Mouse (Mus musculus): ENCODE data around the gene Nbr1. TPM values are rescaled to one million over a fixed set of nuclear protein-coding genes. Genes with fewer than 3 reads are reported as not detected.
"Not testable (repeated sequence)": the region's sequence is repeated elsewhere in the genome, so short reads cannot be mapped to it uniquely, and the experiment has no call there.

Nbr1 gene
- polyA plus RNA-seq, 1 experiment from 2014 or later, result 63.9 TPM

DNA sequence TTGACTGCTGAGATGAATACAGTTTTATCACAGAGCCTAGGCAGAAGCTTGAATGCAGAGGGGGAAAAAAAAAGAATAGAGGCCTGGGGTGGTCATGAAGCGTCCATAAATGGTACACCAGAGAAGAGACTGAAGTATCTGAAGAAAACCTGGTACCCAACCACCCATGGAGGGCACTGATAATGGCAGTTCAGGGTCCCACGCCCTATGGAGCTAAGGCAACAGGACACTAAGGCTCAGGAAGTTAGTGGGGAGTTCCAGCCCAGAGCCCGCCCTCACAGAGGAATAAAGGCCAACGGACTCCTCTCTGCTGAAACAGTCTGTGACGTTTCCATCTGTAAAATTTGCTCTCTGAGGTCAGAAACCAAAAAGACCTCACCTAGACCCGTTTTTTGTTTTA lies 63.4 kb downstream of the Nbr1 start:
- no peak overlapping the region for H3K4me2 ChIP-seq (replicated peaks; ENCODE audit: low read depth, low read length)
- no peak for ATAC-seq (ENCODE audit: low FRiP score, low TSS enrichment)
- no peak overlapping the region for H3K4me3 ChIP-seq (ENCODE audit: low read length)
- 0 out of 2 replicates have a peak, but pooled peaks cover 13% of the 10 kb centered on the region for H3K4me1 ChIP-seq (ENCODE audit: control insufficient read depth, insufficient read depth, low read length)
- no peak overlapping the region for H3K9ac ChIP-seq (ENCODE audit: low read depth, low read length)
- H3K36me3 ChIP-seq (ENCODE audit: control insufficient read depth, insufficient read depth, low read length), result no peaks in the 10 kb centered on the region
- no peaks in the 10 kb centered on the region for H3K27me3 ChIP-seq (ENCODE audit: control insufficient read depth, insufficient read depth, low read length)
- H3K27ac ChIP-seq (ENCODE audit: low read depth, low read length), result no peak overlapping the region
- 79% methylated on average over 6 of the region's 6 CpGs for WGBS
- H3K9me3 ChIP-seq (ENCODE audit: control insufficient read depth, low read length), result no peaks in the 10 kb centered on the region

DNA sequence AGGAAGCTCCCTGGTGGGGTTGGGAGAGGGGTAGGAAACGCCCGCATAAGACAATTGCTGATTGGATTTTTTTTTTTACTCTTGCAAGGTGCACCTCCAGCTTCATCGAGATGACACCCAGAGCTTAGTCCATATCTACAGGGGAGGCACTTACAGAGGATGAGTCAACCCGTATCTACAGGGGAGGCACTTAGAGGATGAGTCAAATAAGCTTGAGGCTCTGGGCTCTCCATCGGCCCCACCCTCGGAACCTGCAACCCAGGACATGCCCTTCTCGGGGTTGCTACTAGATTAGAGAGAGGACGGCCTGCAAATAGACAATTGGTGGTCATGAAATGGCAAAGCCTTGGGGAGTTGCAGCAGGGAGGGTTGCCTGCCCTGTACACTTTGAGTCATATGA lies 64.2 kb downstream of the Nbr1 start:
- Histone ChIP-seq H3K4me1 (ENCODE audit: control insufficient read depth, insufficient read depth, low read length) (0 out of 2 replicates have a peak, but pooled peaks cover 13% of the 10 kb centered on the region), H3K36me3 (ENCODE audit: control insufficient read depth, insufficient read depth, low read length) (no peaks in the 10 kb centered on the region), H3K4me2 (replicated peaks; ENCODE audit: low read depth, low read length) (no peak overlapping the region), H3K4me3 (ENCODE audit: low read length) (no peak overlapping the region), H3K27me3 (ENCODE audit: control insufficient read depth, insufficient read depth, low read length) (no peaks in the 10 kb centered on the region), H3K9me3 (ENCODE audit: control insufficient read depth, low read length) (no peaks in the 10 kb centered on the region), H3K9ac (ENCODE audit: low read depth, low read length) (no peak overlapping the region), H3K27ac (ENCODE audit: low read depth, low read length) (no peak overlapping the region)
- 89% methylated on average over 8 of the region's 8 CpGs for WGBS
- no peak for ATAC-seq (ENCODE audit: low FRiP score, low TSS enrichment)

DNA sequence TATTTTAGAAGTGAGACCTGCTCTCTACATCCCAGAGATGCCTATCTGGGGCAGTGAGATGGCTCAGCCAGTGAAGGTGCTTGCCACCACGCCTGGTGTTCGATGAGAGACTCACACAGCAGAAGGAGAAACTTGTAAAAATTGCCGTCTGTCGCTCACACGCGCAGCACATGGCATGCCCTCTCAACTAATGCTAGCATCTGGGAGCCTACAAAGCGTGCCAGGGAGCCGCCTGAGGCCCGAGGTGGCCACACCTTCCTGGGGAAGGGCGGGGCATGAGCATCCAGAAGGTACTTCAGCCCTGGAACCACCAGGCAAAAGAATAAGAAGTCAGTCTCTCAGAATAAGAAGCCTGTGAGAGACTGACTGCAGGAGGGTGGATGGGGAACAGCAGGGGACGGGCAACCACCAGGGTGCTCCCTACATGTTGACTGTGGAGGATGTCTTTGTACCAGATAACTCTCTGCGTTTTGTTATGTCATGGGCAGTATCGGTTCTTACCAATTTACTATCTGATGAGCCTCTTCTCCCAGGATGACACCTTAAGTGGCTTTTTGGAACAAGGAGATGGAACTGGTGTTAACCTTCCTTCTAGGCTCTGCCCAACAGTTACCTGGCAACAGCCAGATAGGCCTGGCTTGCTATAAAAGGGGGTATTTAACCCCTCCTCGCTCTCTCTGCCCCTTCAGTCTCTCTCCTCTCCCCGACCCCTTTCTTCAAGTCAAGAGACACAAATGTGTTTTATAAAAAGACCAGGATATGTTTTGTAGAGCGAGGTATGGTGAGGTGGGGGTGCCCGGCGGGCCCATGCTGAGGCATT lies 65.2 kb downstream of the Nbr1 start:
- no peak for ATAC-seq (ENCODE audit: low FRiP score, low TSS enrichment)

DNA sequence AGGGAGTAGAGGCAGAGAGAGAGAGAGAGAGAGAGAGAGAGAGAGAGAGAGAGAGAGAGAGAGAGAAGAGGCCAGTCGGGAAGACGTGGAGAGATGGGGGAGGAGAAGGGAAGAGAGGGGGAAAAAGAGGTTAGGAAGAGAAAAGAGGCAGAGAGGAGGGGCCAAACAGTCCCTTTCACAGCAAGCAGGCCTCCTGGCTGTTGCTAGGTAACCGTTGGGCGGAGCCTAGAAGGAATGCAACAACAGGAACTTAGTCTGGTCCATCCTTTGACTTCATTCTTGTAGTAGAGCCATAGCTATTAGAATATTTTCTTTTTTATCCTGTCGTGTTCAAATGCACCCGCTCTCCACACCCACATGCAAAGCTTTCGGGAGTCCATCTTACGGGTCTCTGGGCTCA lies 65.9 kb downstream of the Nbr1 start:
- peak overlapping the region; percentile 7; the same call in 1 of the 2 replicates for H3K4me3 ChIP-seq (ENCODE audit: low read length)
- H3K9me3 ChIP-seq (ENCODE audit: control insufficient read depth, low read length), result no peaks in the 10 kb centered on the region
- 0 out of 2 replicates have a peak, but pooled peaks cover 13% of the 10 kb centered on the region for H3K4me1 ChIP-seq (ENCODE audit: control insufficient read depth, insufficient read depth, low read length)
- H3K36me3 ChIP-seq (ENCODE audit: control insufficient read depth, insufficient read depth, low read length), result no peaks in the 10 kb centered on the region
- H3K4me2 ChIP-seq (replicated peaks; ENCODE audit: low read depth, low read length), result peak overlapping the region; percentile 31
- peak; percentile 54; the same call in 1 of the 2 replicates for ATAC-seq (ENCODE audit: low FRiP score, low TSS enrichment)
- no peak overlapping the region for H3K9ac ChIP-seq (ENCODE audit: low read depth, low read length)
- 10% methylated on average over 8 of the region's 8 CpGs for WGBS
- no peaks in the 10 kb centered on the region for H3K27me3 ChIP-seq (ENCODE audit: control insufficient read depth, insufficient read depth, low read length)
- no peak overlapping the region for H3K27ac ChIP-seq (ENCODE audit: low read depth, low read length)

More for the DNA sequence above, 65.2 kb downstream of the Nbr1 start:
- no peaks in the 10 kb centered on the region for H3K36me3 ChIP-seq (ENCODE audit: control insufficient read depth, insufficient read depth, low read length)
- H3K4me3 ChIP-seq (ENCODE audit: low read length), result no peak overlapping the region
- H3K27ac ChIP-seq (ENCODE audit: low read depth, low read length), result no peak overlapping the region
- 25% methylated on average over 18 of the region's 18 CpGs for WGBS
- 0 out of 2 replicates have a peak, but pooled peaks cover 13% of the 10 kb centered on the region for H3K4me1 ChIP-seq (ENCODE audit: control insufficient read depth, insufficient read depth, low read length)
- H3K4me2 ChIP-seq (replicated peaks; ENCODE audit: low read depth, low read length), result no peak overlapping the region; the same call in 1 of the 2 replicates
- 0 out of 2 replicates have a peak overlapping the region, but pooled peaks have one; percentile 2 for H3K9ac ChIP-seq (ENCODE audit: low read depth, low read length)
- H3K27me3 ChIP-seq (ENCODE audit: control insufficient read depth, insufficient read depth, low read length), result no peaks in the 10 kb centered on the region
- H3K9me3 ChIP-seq (ENCODE audit: control insufficient read depth, low read length), result no peaks in the 10 kb centered on the region

DNA sequence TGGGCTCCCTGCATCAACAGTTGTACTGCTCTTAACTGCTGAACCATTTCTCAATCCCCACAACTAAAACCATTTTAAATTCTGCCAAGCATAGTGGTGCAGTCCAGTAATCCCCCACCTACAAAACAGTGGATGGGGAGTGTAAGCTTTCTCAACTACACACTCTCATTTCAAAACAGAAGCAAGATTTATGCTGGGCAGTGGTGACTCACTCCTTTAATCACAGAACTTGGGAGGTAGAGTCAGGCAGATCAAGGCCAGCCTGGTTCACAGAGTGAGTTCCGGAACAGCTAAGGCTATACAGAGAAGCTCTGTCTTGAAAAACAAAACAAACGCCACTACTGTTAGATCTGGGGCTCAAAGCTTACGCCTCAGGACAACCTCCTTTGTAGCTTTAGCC lies 66.6 kb downstream of the Nbr1 start:
- H3K4me1 ChIP-seq (ENCODE audit: control insufficient read depth, insufficient read depth, low read length), result 0 out of 2 replicates have a peak, but pooled peaks cover 13% of the 10 kb centered on the region
- no peaks in the 10 kb centered on the region for H3K36me3 ChIP-seq (ENCODE audit: control insufficient read depth, insufficient read depth, low read length)
- no peak overlapping the region for H3K4me3 ChIP-seq (ENCODE audit: low read length)
- no peak overlapping the region for H3K27ac ChIP-seq (ENCODE audit: low read depth, low read length)
- H3K4me2 ChIP-seq (replicated peaks; ENCODE audit: low read depth, low read length), result no peak overlapping the region
- no peak for ATAC-seq (ENCODE audit: low FRiP score, low TSS enrichment)
- no peaks in the 10 kb centered on the region for H3K27me3 ChIP-seq (ENCODE audit: control insufficient read depth, insufficient read depth, low read length)
- 72% methylated on average over 3 of the region's 3 CpGs for WGBS
- no peaks in the 10 kb centered on the region for H3K9me3 ChIP-seq (ENCODE audit: control insufficient read depth, low read length)
- no peak overlapping the region for H3K9ac ChIP-seq (ENCODE audit: low read depth, low read length)

DNA sequence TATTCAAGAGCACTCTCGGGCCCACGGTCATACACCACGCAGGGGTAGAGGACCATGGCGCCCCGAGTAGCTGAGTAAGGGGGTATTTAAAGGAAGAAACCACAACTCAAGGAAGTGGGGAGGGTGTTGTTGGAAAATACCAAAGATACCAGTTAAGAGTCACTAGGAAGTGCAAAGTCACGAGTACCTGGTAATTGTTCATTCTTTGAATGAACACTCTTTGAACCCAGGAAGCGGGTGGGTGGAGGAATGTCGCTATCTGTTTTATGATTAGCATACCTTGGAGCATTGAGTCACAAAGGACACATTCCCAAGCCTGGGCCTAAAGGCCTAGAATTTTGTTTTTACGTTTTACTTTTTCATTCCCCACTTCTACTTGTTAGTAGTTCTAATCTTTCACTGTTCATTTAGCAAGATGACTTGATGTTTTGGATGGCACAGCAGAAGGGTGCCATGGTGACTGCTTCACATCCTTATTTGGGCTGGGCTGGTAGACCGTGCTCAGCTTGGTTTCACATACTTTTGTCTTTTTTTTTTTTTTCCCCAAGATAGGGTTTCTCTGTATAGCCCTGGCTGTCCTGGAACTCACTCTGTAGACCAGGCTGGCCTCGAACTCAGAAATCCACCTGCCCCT lies 68.2 kb downstream of the Nbr1 start:
- H3K4me2 ChIP-seq (replicated peaks; ENCODE audit: low read depth, low read length); H3K27me3 ChIP-seq (ENCODE audit: control insufficient read depth, insufficient read depth, low read length); ATAC-seq (ENCODE audit: low FRiP score, low TSS enrichment); H3K9ac ChIP-seq (ENCODE audit: low read depth, low read length); H3K36me3 ChIP-seq (ENCODE audit: control insufficient read depth, insufficient read depth, low read length); H3K4me3 ChIP-seq (ENCODE audit: low read length); H3K27ac ChIP-seq (ENCODE audit: low read depth, low read length); H3K9me3 ChIP-seq (ENCODE audit: control insufficient read depth, low read length): not testable (repeated sequence)
- 74% methylated on average over 11 of the region's 11 CpGs for WGBS
- 0 out of 2 replicates have a peak, but pooled peaks cover 13% of the 10 kb centered on the region for H3K4me1 ChIP-seq (ENCODE audit: control insufficient read depth, insufficient read depth, low read length)

DNA sequence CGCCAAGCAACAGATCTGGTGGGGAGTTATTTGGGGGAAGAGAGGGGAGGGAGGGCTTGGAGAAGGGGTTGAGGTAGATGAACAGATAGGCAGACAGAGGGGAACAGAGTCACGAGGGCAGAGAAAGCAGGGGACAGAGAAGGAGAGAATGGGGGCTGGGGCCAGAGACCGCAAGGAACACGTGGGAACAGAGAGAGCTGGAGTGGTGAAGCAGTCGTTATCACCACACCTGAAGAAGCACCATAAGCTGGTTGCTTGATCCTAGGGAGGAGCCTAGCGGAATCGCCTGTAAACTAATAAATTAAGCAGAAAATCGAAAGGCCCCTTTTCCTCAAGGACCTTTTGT lies 74.7 kb downstream of the Nbr1 start:
- no peaks in the 10 kb centered on the region for H3K36me3 ChIP-seq (ENCODE audit: control insufficient read depth, insufficient read depth, low read length)
- peak; percentile 24 for ATAC-seq (ENCODE audit: low FRiP score, low TSS enrichment)
- H3K9ac ChIP-seq (ENCODE audit: low read depth, low read length), result peak overlapping the region; percentile 61
- H3K27me3 ChIP-seq (ENCODE audit: control insufficient read depth, insufficient read depth, low read length), result no peaks in the 10 kb centered on the region
- H3K27ac ChIP-seq (ENCODE audit: low read depth, low read length), result peak overlapping the region; percentile 96
- H3K4me1 ChIP-seq (ENCODE audit: control insufficient read depth, insufficient read depth, low read length), result 0 out of 2 replicates have a peak, but pooled peaks cover 3% of the 10 kb centered on the region
- WGBS, result 3% methylated on average over 8 of the region's 8 CpGs
- no peaks in the 10 kb centered on the region for H3K9me3 ChIP-seq (ENCODE audit: control insufficient read depth, low read length)
- H3K4me3 ChIP-seq (ENCODE audit: low read length), result peak overlapping the region; percentile 44
- H3K4me2 ChIP-seq (replicated peaks; ENCODE audit: low read depth, low read length), result peak overlapping the region; percentile 65

DNA sequence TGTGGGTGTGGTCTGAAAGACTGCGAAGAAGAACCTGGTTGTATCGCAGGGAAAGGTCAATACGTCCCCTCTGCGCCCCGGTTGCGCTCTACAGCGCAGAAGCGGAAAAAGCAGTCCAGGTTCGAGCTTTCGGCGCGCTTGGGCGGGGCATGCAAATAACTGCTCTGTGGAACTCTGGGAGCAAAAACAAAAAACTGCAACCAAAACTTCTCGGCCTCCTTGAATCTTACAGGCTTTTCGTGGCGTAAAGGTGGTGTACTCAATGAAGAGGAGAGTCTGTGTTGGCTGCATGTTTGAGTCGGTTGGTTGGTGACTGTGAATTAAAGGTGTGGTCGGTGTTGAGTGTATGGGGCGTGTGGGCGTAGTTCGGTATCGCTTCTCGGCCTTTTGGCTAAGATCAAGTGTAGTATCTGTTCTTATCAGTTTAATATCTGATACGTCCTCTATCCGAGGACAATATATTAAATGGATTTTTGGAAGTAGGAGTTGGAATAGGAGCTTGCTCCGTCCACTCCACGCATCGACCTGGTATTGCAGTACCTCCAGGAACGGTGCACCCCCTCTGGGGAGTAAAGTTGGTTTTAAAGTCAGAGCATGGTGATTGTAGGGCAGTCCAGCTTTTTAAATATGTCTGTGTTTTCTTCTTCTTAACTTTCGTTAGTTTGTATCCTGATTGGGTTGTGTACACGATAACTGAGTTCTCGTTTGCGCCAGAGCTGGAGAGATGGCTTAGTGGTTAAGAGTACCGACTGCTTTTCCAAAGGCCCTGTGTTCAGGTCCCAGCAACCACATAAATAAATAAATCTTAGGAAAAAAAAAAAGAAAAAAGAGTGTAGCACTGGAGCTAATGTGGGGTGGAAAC lies 75.3 kb downstream of the Nbr1 start, which contains the start of gene Rdm1:
Gene Rdm1 (plus strand): TSS at position 201 of the 862 bp plus-strand sequence.
- H3K4me1 ChIP-seq (ENCODE audit: control insufficient read depth, insufficient read depth, low read length), result 0 out of 2 replicates have a peak, but pooled peaks cover 3% of the 10 kb centered on the region
- H3K9me3 ChIP-seq (ENCODE audit: control insufficient read depth, low read length), result no peaks in the 10 kb centered on the region
- ATAC-seq (ENCODE audit: low FRiP score, low TSS enrichment), result peak; percentile 93
- H3K9ac ChIP-seq (ENCODE audit: low read depth, low read length), result peak within 1 kb of the TSS; percentile 68
- WGBS, result under 1% methylated on average over 31 of the region's 34 CpGs
- H3K4me3 ChIP-seq (ENCODE audit: low read length), result peak within 1 kb of the TSS; percentile 44
- H3K4me2 ChIP-seq (replicated peaks; ENCODE audit: low read depth, low read length), result peak within 1 kb of the TSS; percentile 65
- no peaks in the 10 kb centered on the region for H3K36me3 ChIP-seq (ENCODE audit: control insufficient read depth, insufficient read depth, low read length)
- H3K27ac ChIP-seq (ENCODE audit: low read depth, low read length), result peak within 1 kb of the TSS; percentile 96
- no peaks in the 10 kb centered on the region for H3K27me3 ChIP-seq (ENCODE audit: control insufficient read depth, insufficient read depth, low read length)
